8 mouse cellular contexts compared by ENCODE assay signal in the genomic region with DNA sequence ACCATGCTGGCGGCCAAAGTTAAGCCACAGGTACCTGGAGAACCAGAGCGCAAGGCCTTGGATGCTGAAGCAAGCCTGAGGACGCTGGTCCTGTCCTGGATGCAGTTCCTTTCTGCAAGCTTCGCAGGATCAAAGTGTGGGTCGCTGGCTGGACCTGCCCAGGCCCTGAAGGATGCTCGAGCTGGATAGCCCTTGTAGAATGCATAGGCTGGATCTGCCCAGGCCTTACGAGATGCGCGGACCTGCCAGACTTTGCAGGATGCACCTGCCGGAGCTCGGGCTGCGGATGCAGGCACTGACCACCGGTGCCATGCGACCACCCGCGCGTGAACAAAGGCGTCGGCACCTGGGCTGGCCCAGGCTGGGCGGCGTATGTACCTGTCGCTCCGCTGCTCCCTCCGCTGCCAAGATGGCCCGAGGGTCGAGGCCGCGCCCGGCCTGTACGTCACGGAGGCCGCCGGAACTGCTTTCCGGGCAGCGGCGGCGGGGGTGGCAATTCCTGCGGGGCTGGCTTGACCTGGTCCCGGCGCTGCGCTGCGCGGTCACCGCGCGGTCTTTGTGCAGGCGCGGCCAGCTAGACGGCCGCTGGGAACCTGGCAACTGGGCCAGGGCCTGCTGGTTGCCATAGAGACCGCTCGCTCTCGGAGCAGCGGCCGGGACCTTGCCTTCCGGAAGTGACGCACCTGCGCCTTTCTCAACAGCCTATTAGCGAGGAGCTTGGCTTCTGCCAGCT. TPM values are rescaled to one million over a fixed set of nuclear protein-coding genes. Genes with fewer than 3 reads are reported as not detected.
DNase-seq lines count a peak whose midpoint lies in the region; ATAC-seq and TF ChIP-seq lines count a peak whose summit lies in the region.

A gene (minus strand): TSS at position 635 of the 733 bp plus-strand sequence.

- peak; percentile 95 for DNase-seq in adrenal gland, postnatal 14 days
- peak; percentile 88 for DNase-seq in embryo, embryonic 9.5 days (ENCODE audit: extremely low spot score)
- DNase-seq in heart, adult 11 months: peak; percentile 99
- peak; percentile 91 to 94 for DNase-seq in left cerebral cortex, postnatal 25 days (ENCODE audit: low spot score in 2 of 2)
- DNase-seq in mesoderm, embryonic 11.5 days (ENCODE audit: low read depth, low spot score): peak; percentile 94
- peak; percentile 90 for DNase-seq in right cerebral cortex, postnatal 25 days
- DNase-seq in urinary bladder, postnatal 25 days (ENCODE audit: low spot score): peak; percentile 81

- TF ChIP-seq CTCF in intestine, postnatal 0 days (IDR thresholded peaks at IDR 0.05; ENCODE audit: low read depth): no peak

- H3K4me3 ChIP-seq in intestine, postnatal 0 days (ENCODE audit: low read depth, low read length): peak within 1 kb of the TSS; percentile 55

- ATAC-seq in intestine, postnatal 0 days: peak; percentile 83

- no peaks in the 10 kb centered on the region for H3K9me3 ChIP-seq in intestine, postnatal 0 days (ENCODE audit: control insufficient read depth)

- intact Hi-C loops in left cerebral cortex, postnatal 25 days (cut with DNase I): no loop called here

- WGBS in intestine, postnatal 0 days: 10% methylated on average over 59 of the region's 59 CpGs

- no peaks in the 10 kb centered on the region for H3K4me1 ChIP-seq in intestine, postnatal 0 days (replicated peaks; ENCODE audit: control insufficient read depth, insufficient read depth, low read length)

- peak within 1 kb of the TSS; percentile 82 for H3K4me2 ChIP-seq in intestine, postnatal 0 days (replicated peaks; ENCODE audit: low read depth)

- no peaks in the 10 kb centered on the region for H3K27me3 ChIP-seq in intestine, postnatal 0 days (replicated peaks; ENCODE audit: control insufficient read depth, insufficient read depth, low read length)

- no peak within 1 kb of the TSS for H3K27ac ChIP-seq in intestine, postnatal 0 days (ENCODE audit: low read depth, low read length)

- H3K9ac ChIP-seq in intestine, postnatal 0 days (ENCODE audit: low read depth, low read length): peak within 1 kb of the TSS; percentile 62

- H3K36me3 ChIP-seq in intestine, postnatal 0 days (ENCODE audit: control insufficient read depth, insufficient read depth): no peaks in the 10 kb centered on the region

RNA-seq across cellular contexts. Expression of the gene that starts here (rescaled TPM):
- 6.3 and 7.2 TPM in 2 replicates for total RNA-seq in adrenal gland, postnatal 14 days (2021)
- polyA plus RNA-seq in intestine, postnatal 0 days (2015; fragmentation: Nextera tagmentation; extraction: Ambion mirVana): 3.0 and 3.7 TPM in 2 replicates
- total RNA-seq in left cerebral cortex, postnatal 25 days (2021): 10 to 100 TPM; 57.8 to 60.6 TPM
